Mouse (Mus musculus) heart, adult 2 months (tissue): ENCODE data around the gene Pde8a.

Source experiments
- CTCF ChIP-seq: fragments of 200-600 bp; IDR thresholded peaks from 2 replicates; pipeline ENCODE4 v1.8.1; 2022; ENCODE audit warnings: antibody characterized with exemption, mild to moderate bottlenecking, moderate library complexity
- EP300 ChIP-seq: fragments of 200-500 bp; IDR thresholded peaks from 2 replicates; pipeline ENCODE4 v1.6.1; 2011; ENCODE audit warnings: low read depth, low read length, control low read depth; ENCODE audit not compliant: insufficient read depth
- POLR2A ChIP-seq: fragments of 200-500 bp; IDR thresholded peaks from 2 replicates; pipeline ENCODE4 v1.6.1; 2011; ENCODE audit warnings: mild to moderate bottlenecking, low read depth, low read length, control low read depth; ENCODE audit not compliant: insufficient read depth

DNA sequence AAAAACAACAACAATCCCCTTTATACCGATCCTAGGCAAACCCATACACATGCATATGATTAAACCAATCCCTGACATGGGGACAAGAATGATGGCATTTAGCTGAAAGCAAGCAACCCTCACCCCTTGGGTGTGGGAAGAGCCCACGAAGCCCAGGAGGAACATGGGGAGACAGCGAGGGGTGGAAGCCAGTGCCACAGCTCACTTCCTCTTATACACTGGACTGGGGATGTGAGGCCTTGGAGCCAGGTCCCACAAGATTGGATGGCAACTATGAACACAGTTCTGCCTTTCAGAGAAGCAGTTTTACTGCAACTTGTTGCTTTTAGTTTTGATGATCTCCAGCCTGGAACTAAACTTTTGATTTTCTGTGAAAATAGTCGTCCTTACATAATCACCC, 13.6 kb upstream of the Pde8a start:
- no peak for TF ChIP-seq POLR2A
- no peak for TF ChIP-seq EP300
- TF ChIP-seq CTCF, result no peak
